ENCODE assay signal across 14 mouse cellular contexts in the genomic region with DNA sequence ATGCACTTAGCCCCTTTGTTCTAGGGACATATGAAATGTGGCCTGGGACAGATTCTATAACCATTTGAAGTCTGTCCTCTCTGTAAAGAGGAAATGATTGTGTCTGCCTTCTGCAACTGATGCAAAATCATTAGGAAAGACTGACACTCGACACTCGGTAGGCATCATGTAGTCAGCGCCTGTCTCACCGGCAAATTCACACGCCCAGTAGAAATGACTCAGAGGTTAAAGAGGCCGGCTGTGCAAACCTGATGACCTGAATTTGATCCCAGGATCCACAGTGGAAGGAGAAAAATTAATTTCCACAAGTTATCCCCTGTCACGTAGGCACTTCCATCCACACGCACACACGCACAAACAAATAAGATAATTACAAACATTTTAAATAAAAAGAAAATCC. TPM values are rescaled to one million over a fixed set of nuclear protein-coding genes. Genes with fewer than 3 reads are reported as not detected.
DNase-seq lines count a peak whose midpoint lies in the region; ATAC-seq and TF ChIP-seq lines count a peak whose summit lies in the region.
"Had no signal": no experiment of that assay in that cellular context is flagged by ENCODE, and none has a peak within 500 bp of the region (broad histone marks: within the 10 kb centered on the region; RNA-seq: fewer than 3 reads in every experiment).

No protein-coding gene starts in this region.

- H3K36me3 ChIP-seq in neural tube, embryonic 11.5 days (ENCODE audit: control insufficient read depth, insufficient read depth, low read length): no peaks in the 10 kb centered on the region
- H3K36me3 ChIP-seq in midbrain, embryonic 11.5 days (ENCODE audit: control insufficient read depth, insufficient read depth, low read length): no peaks in the 10 kb centered on the region
- H3K36me3 ChIP-seq: embryonic facial prominence, embryonic 12.5 days; limb, embryonic 12.5 days; stomach, embryonic 15.5 days had no signal

- no peak overlapping the region for H3K4me3 ChIP-seq in cerebellum, adult 2 months (replicated peaks; ENCODE audit: insufficient read depth, low read depth, low read length)
- H3K4me3 ChIP-seq in neural tube, embryonic 11.5 days (ENCODE audit: low read depth, low read length): no peak overlapping the region
- no peak overlapping the region for H3K4me3 ChIP-seq in midbrain, embryonic 11.5 days (ENCODE audit: low read depth, low read length)
- H3K4me3 ChIP-seq: embryonic facial prominence, embryonic 12.5 days; limb, embryonic 12.5 days; stomach, embryonic 15.5 days had no signal

- H3K27me3 ChIP-seq in cerebellum, adult 2 months (ENCODE audit: control insufficient read depth, insufficient read depth, low read length): no peaks in the 10 kb centered on the region
- no peaks in the 10 kb centered on the region for H3K27me3 ChIP-seq in neural tube, embryonic 11.5 days (ENCODE audit: control insufficient read depth, insufficient read depth, low read length)
- no peaks in the 10 kb centered on the region; the same call in 1 of the 2 replicates for H3K27me3 ChIP-seq in midbrain, embryonic 11.5 days (ENCODE audit: control insufficient read depth, insufficient read depth, low read length)
- H3K27me3 ChIP-seq: embryonic facial prominence, embryonic 12.5 days; stomach, embryonic 15.5 days had no signal

- 14% methylated on average over 9 of the region's 9 CpGs for WGBS in cerebellum, adult 2 months
- 56% methylated on average over 9 of the region's 9 CpGs for WGBS in neural tube, embryonic 11.5 days
- WGBS in midbrain, embryonic 11.5 days: 64% methylated on average over 9 of the region's 9 CpGs

- DNase-seq in cerebellum, adult 2 months: peak in 1 of 2 experiments; percentile 61
- DNase-seq in cerebellum, adult 11 months: no peak
- no peak for DNase-seq in neural tube, embryonic 11.5 days (ENCODE audit: low spot score)
- no peak for DNase-seq in neural tube, embryonic 10.5 days (ENCODE audit: extremely low spot score, low spot score)
- no peak for DNase-seq in midbrain, embryonic 11.5 days (ENCODE audit: low spot score, missing footprints)
- no peak for DNase-seq in retina, postnatal 1 day
- no peak for DNase-seq in heart, postnatal 4 days
- no peak for DNase-seq in left cerebral cortex, adult 11 months (ENCODE audit: low spot score)
- DNase-seq: heart, postnatal 14 days; right cerebral cortex, postnatal 14 days had no signal

- TF ChIP-seq CTCF in cerebellum, adult 2 months (IDR thresholded peaks at IDR 0.05; ENCODE audit: borderline replicate concordance, insufficient read depth, low read depth, low read length): no peak

- ATAC-seq in neural tube, embryonic 11.5 days (ENCODE audit: insufficient read depth, low FRiP score, low TSS enrichment): no peak
- no peak for ATAC-seq in midbrain, embryonic 11.5 days (ENCODE audit: low FRiP score)

- H3K9me3 ChIP-seq in neural tube, embryonic 11.5 days (ENCODE audit: control insufficient read depth, low read length): no peaks in the 10 kb centered on the region
- no peaks in the 10 kb centered on the region for H3K9me3 ChIP-seq in midbrain, embryonic 11.5 days (ENCODE audit: control insufficient read depth, low read length)
- H3K9me3 ChIP-seq: embryonic facial prominence, embryonic 12.5 days; limb, embryonic 12.5 days; stomach, embryonic 15.5 days had no signal

- H3K4me1 ChIP-seq in cerebellum, adult 2 months (ENCODE audit: control insufficient read depth, insufficient read depth, low read length): peaks cover 67% of the 10 kb centered on the region
- peaks cover 18% of the 10 kb centered on the region for H3K4me1 ChIP-seq in neural tube, embryonic 11.5 days (ENCODE audit: control insufficient read depth, insufficient read depth, low read length)
- H3K4me1 ChIP-seq in midbrain, embryonic 11.5 days (ENCODE audit: control insufficient read depth, insufficient read depth, low read length): peaks cover 16% of the 10 kb centered on the region

- no peak overlapping the region for H3K9ac ChIP-seq in neural tube, embryonic 11.5 days (ENCODE audit: low read length)
- H3K9ac ChIP-seq in midbrain, embryonic 11.5 days (ENCODE audit: low read length): peak overlapping the region; percentile 11; the same call in 1 of the 2 replicates
- H3K9ac ChIP-seq: embryonic facial prominence, embryonic 12.5 days; limb, embryonic 12.5 days; stomach, embryonic 15.5 days had no signal

- H3K4me2 ChIP-seq in neural tube, embryonic 11.5 days (ENCODE audit: low read depth): no peak overlapping the region
- no peak overlapping the region for H3K4me2 ChIP-seq in midbrain, embryonic 11.5 days
- H3K4me2 ChIP-seq: embryonic facial prominence, embryonic 12.5 days; limb, embryonic 12.5 days; stomach, embryonic 15.5 days had no signal

- TF ChIP-seq POLR2A in cerebellum, adult 2 months (IDR thresholded peaks at IDR 0.05; ENCODE audit: borderline replicate concordance, insufficient read depth, low read length): no peak

- peak overlapping the region; percentile 52 for H3K27ac ChIP-seq in cerebellum, adult 2 months (ENCODE audit: insufficient read depth, low read length)
- H3K27ac ChIP-seq in neural tube, embryonic 11.5 days (ENCODE audit: low read depth, low read length): peak overlapping the region; percentile 36
- H3K27ac ChIP-seq in midbrain, embryonic 11.5 days (ENCODE audit: low read depth, low read length): peak overlapping the region; percentile 68
- H3K27ac ChIP-seq: embryonic facial prominence, embryonic 12.5 days; limb, embryonic 12.5 days; stomach, embryonic 15.5 days had no signal

RNA-seq across cellular contexts. Expression of a gene that starts 24.2 kb away (rescaled TPM):
- not detected in 2 replicates for polyA plus RNA-seq in cerebellum, adult 2 months (2012; rRNA removed)
- not detected in 2 replicates for polyA plus RNA-seq in neural tube, embryonic 11.5 days (2014; fragmentation: Nextera tagmentation; extraction: Ambion mirVana)
- 0.11 TPM in 1 of 2 replicates, not detected in the other for polyA plus RNA-seq in midbrain, embryonic 11.5 days (2014; fragmentation: Nextera tagmentation; extraction: Ambion mirVana)
- total RNA-seq in heart, postnatal 4 days (2021): not detected
- total RNA-seq: granulocyte monocyte progenitor cell, adult 5-6 weeks; heart, postnatal 14 days had no signal

RNA-seq across cellular contexts. Expression of a gene that starts 51.7 kb away (rescaled TPM):
- polyA plus RNA-seq in cerebellum, adult 2 months (2012; rRNA removed): 127 and 142 TPM in 2 replicates
- 2.5 and 2.6 TPM in 2 replicates for polyA plus RNA-seq in neural tube, embryonic 11.5 days (2014; fragmentation: Nextera tagmentation; extraction: Ambion mirVana)
- polyA plus RNA-seq in midbrain, embryonic 11.5 days (2014; fragmentation: Nextera tagmentation; extraction: Ambion mirVana): 1.7 and 2.2 TPM in 2 replicates
- total RNA-seq in heart, postnatal 4 days (2021): under 1 TPM; 0.12 to 0.23 TPM
- total RNA-seq: granulocyte monocyte progenitor cell, adult 5-6 weeks had no signal

Comparison
In these comparisons a context has a peak if more than half of its experiments do, and no peak if none do; other contexts are left out.
1. RNA of a gene that starts 51.7 kb away (polyA plus RNA-seq): 127 to 142 TPM in cerebellum, adult 2 months; 2.5 to 2.6 TPM in neural tube, embryonic 11.5 days and 1.7 to 2.2 TPM in midbrain, embryonic 11.5 days; every median in the first group is over 10 times any median in the second.
2. Peak in every context shown above with its lines, with median percentiles within 50 percentile points of each other: H3K27ac ChIP-seq.